Mouse (Mus musculus): ENCODE measurements around the gene Stambpl1.

DNA sequence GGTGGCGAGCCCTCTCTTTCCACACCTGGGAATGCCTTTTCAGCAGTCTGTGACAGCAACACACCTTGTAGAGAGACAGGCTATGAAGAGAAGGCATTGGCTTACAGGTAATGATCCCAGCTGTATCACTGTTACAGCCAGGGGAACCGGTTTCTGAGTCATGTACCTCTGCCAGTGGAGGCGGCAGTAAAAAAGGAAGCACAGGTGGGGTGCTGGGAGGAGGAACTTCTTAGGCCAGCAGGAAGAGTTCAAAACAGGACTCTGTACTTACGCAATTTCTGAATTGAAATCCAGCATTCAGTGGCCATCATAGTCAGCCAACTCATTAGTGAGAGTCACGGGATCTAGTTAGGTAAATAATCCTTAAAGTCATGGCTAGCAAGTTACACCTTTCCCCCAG lies 26.1 kb upstream of the Stambpl1 start, which contains the start of gene Ankrd22:
- no peak for TF ChIP-seq CTCF (IDR thresholded peaks at IDR 0.05)
- TF ChIP-seq EP300 (IDR thresholded peaks at IDR 0.05): no peak

All from lung, postnatal 0 days (tissue).